ENCODE assay signal across 10 mouse cellular contexts in genomic region chr8:114883967-114884366, GRCm38 (mm10).
DNase-seq lines count a peak whose midpoint lies in the region; ATAC-seq and TF ChIP-seq lines count a peak whose summit lies in the region.
"Had no signal": no experiment of that assay in that cellular context is flagged by ENCODE, and none has a peak within 500 bp of the region (broad histone marks: within the 10 kb centered on the region; RNA-seq: fewer than 3 reads in every experiment).

No protein-coding gene starts in this region.

- no peaks in the 10 kb centered on the region for H3K4me1 ChIP-seq in intestine, postnatal 0 days (replicated peaks; ENCODE audit: control insufficient read depth, insufficient read depth, low read length)
- peaks cover 28% of the 10 kb centered on the region for H3K4me1 ChIP-seq in intestine, embryonic 15.5 days (replicated peaks)
- H3K4me1 ChIP-seq in testis, adult 2 months (ENCODE audit: control insufficient read depth, insufficient read depth, low read length) = no peaks in the 10 kb centered on the region
- no peaks in the 10 kb centered on the region for H3K4me1 ChIP-seq in bone marrow macrophage, adult 2 months (ENCODE audit: control insufficient read depth, insufficient read depth, low read length)

- no peak for ATAC-seq in intestine, postnatal 0 days
- no peak for ATAC-seq in intestine, embryonic 15.5 days
- ATAC-seq in erythroblast, adult 5-6 weeks (replicated peaks; ENCODE audit: low FRiP score, poor library complexity, severe bottlenecking) = no peak
- no peak for ATAC-seq in activated CD4-positive, CD25-positive, alpha-beta regulatory T cell, adult 4 months

- H3K4me3 ChIP-seq in intestine, postnatal 0 days (ENCODE audit: low read depth, low read length) = no peak overlapping the region
- H3K4me3 ChIP-seq in intestine, embryonic 15.5 days (replicated peaks) = no peak overlapping the region
- no peak overlapping the region for H3K4me3 ChIP-seq in testis, adult 2 months (ENCODE audit: control insufficient read depth, low read depth, low read length)
- no peak overlapping the region for H3K4me3 ChIP-seq in bone marrow macrophage, adult 2 months (ENCODE audit: insufficient read depth, low read length)

- H3K27ac ChIP-seq in intestine, postnatal 0 days (ENCODE audit: low read depth, low read length) = no peak overlapping the region
- H3K27ac ChIP-seq in intestine, embryonic 15.5 days = no peak overlapping the region
- no peak overlapping the region for H3K27ac ChIP-seq in testis, adult 2 months (ENCODE audit: control insufficient read depth, insufficient read depth, low read depth, low read length)
- no peak overlapping the region for H3K27ac ChIP-seq in bone marrow macrophage, adult 2 months (ENCODE audit: insufficient read depth, low read depth, low read length)

- H3K9me3 ChIP-seq in intestine, postnatal 0 days (ENCODE audit: control insufficient read depth) = no peaks in the 10 kb centered on the region
- H3K9me3 ChIP-seq in intestine, embryonic 15.5 days = no peaks in the 10 kb centered on the region

- DNase-seq in testis, postnatal 14 days (ENCODE audit: low spot score) = no peak
- DNase-seq: cerebellum, adult 8-10 months; gastrocnemius, postnatal 14 days; kidney, adult 11 months had no signal

- no peak overlapping the region for H3K4me2 ChIP-seq in intestine, postnatal 0 days (replicated peaks; ENCODE audit: low read depth)
- no peak overlapping the region for H3K4me2 ChIP-seq in intestine, embryonic 15.5 days (replicated peaks)

- H3K9ac ChIP-seq in intestine, postnatal 0 days (ENCODE audit: low read depth, low read length) = no peak overlapping the region
- H3K9ac ChIP-seq in intestine, embryonic 15.5 days = no peak overlapping the region

- H3K27me3 ChIP-seq in intestine, postnatal 0 days (replicated peaks; ENCODE audit: control insufficient read depth, insufficient read depth, low read length) = no peaks in the 10 kb centered on the region
- H3K27me3 ChIP-seq in intestine, embryonic 15.5 days (replicated peaks) = no peaks in the 10 kb centered on the region
- H3K27me3 ChIP-seq in testis, adult 2 months (ENCODE audit: control insufficient read depth, insufficient read depth, low read length) = no peaks in the 10 kb centered on the region

- TF ChIP-seq CTCF in intestine, postnatal 0 days (IDR thresholded peaks at IDR 0.05; ENCODE audit: low read depth) = peak; percentile 62
- peak; percentile 90 for TF ChIP-seq CTCF in testis, adult 2 months (IDR thresholded peaks at IDR 0.05; ENCODE audit: control insufficient read depth, insufficient read depth, insufficient replicate concordance, low read depth, low read length)
- TF ChIP-seq CTCF in bone marrow macrophage, adult 2 months (IDR thresholded peaks at IDR 0.05; ENCODE audit: low read depth, low read length) = 0 out of 2 replicates have a peak, but pooled peaks have one; percentile 8

- WGBS in intestine, postnatal 0 days = 82% methylated on average over 9 of the region's 9 CpGs
- WGBS in intestine, embryonic 15.5 days = 83% methylated on average over 9 of the region's 9 CpGs

- no peaks in the 10 kb centered on the region for H3K36me3 ChIP-seq in intestine, postnatal 0 days (ENCODE audit: control insufficient read depth, insufficient read depth)
- H3K36me3 ChIP-seq in intestine, embryonic 15.5 days = no peaks in the 10 kb centered on the region
- no peaks in the 10 kb centered on the region for H3K36me3 ChIP-seq in testis, adult 2 months (ENCODE audit: control insufficient read depth, insufficient read depth, low read length)

- no peak for TF ChIP-seq POLR2A in testis, adult 2 months (IDR thresholded peaks at IDR 0.05; ENCODE audit: control insufficient read depth, low read depth, low read length)
- no peak for TF ChIP-seq POLR2A in bone marrow macrophage, adult 2 months (IDR thresholded peaks at IDR 0.05; ENCODE audit: borderline replicate concordance, low read depth, low read length)

Comparison
In these comparisons a context has a peak if more than half of its experiments do, and no peak if none do; other contexts are left out.
1. CTCF ChIP-seq: peak in every context shown above with its lines; median percentile 90 in testis, adult 2 months; 62 in intestine, postnatal 0 days; 8 in bone marrow macrophage, adult 2 months.